Mouse (Mus musculus): ENCODE measurements around the gene Tespa1.

DNA sequence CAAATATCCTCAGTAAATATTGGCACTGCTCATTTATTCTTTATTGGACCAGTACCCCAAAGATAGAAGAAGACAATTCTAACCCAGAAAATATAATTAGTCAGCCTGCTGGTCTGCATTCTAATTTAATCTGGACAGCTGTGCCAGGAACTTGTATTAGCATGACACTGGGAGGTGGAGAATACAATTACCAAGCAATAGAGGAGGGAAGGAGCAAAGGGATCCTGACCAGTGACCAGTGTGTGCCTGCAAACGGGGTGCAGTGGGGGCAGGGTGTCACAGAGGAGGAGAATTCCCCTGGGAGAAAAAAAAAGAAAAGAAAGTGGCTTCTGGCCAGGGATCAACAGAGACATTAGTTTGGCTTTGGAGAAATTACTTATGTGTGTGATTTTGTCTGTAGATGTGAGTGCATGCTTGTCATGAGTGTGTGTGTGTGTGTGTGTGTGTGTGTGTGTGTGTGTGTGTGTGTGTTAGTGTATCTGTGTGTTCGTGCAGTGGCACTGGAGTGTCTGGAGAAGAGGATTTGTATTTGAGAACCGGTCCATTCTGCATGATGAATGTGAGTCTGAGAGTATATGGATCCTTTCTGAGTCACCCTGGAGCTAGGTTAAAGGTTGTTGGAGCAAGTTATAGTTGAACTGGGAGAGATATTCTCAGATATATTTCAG is 28.8 kb upstream of the Tespa1 start:
- TF ChIP-seq CTCF (IDR thresholded peaks at IDR 0.05; ENCODE audit: borderline replicate concordance, insufficient read depth, low read length) (no peak), POLR2A (IDR thresholded peaks at IDR 0.05; ENCODE audit: low read depth, low read length) (no peak)

All from embryonic fibroblast, embryonic 13.5 days (primary cell).